Mouse (Mus musculus): Measurements from ENCODE around the gene Tubb2b. TPM values are rescaled to one million over a fixed set of nuclear protein-coding genes. Genes with fewer than 3 reads are reported as not detected.
A peak's percentile ranks its signal among the peaks of the same experiment; 100 is the strongest.

Tubb2b gene
- polyA plus RNA-seq, 1 experiment = 21.6 TPM

DNA sequence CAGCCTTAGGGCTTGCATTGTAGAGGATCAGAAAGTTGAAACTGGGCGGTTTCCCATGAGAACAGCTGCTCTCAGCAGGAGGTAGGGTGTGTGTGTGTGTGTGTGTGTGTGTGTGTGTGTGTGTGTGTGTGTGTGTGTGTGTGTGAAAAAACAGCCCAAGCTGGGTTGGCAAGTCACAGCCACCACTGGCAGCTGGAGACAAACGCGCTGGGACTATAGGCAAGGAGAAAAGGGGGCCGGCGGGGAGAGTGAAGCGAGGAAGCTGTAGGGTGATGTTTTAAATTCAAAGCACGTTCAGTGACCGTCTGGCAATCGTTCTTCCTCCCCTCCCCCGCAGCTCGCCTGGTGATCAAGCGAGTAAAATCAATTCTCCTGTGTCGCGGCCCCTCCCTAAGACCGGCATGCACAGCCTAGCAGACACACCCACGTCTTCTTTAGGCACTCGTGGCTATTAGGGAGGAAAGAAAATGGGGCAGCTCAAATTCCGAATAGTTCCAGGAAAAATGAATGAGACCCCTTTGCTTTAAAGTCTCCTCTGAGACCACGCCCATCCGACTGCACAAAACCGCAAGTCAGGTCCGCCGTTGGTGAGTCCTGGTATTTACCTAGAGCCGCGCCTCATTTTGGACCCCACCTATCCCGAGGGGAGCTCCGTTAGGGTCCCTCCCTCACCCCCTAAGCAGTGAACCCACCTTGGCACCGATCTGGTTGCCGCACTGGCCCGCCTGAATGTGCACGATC lies 611 bp downstream of the Tubb2b start:
- Histone ChIP-seq H3K4me3 (replicated peaks; ENCODE audit: extremely low read depth, low read depth, low read length) (peak overlapping the region; percentile 40), H3K4me1 (ENCODE audit: control insufficient read depth, insufficient read depth, low read length) (peaks cover 5% of the 10 kb centered on the region)
- no peak for DNase-seq
- 2% methylated on average over 29 of the region's 31 CpGs for WGBS
- TF ChIP-seq POLR2A (IDR thresholded peaks at IDR 0.05; ENCODE audit: borderline replicate concordance, extremely low read depth, low read depth, low read length) (no peak), CTCF (IDR thresholded peaks at IDR 0.05; ENCODE audit: insufficient read depth, low read length) (no peak)

DNA sequence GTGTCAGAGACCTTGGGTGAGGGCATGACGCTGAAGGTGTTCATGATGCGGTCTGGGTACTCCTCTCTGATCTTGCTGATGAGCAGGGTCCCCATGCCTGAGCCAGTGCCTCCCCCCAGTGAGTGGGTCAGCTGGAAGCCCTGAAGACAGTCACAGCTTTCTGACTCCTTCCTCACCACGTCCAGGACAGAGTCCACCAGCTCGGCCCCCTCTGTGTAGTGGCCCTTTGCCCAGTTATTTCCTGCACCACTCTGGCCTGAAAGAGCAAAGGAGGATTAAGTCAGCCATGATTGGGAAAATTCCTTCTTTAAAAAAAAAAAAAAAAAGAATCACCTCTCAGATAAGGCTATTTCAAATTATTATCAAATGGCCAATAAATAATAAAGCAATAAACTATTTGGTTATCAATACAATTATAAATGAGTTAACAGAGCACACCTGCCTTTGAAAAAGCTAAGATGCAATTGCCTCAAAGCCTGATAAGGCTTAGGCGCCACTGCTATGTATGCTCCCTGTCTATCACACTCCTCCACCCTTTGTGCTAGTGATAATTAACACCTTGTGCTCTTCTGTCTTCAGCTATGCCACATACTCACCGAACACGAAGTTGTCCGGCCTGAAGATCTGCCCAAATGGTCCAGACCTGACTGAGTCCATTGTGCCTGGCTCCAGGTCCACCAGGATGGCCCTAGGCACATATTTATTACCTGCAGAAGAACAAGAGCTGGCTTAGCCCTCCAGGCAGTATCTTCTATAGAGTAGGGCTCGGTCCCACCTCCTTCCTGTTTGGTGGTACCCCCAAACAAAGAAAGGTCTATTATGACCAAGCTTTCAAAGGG lies 1.8 kb downstream of the Tubb2b start:
- TF ChIP-seq POLR2A (IDR thresholded peaks at IDR 0.05; ENCODE audit: borderline replicate concordance, extremely low read depth, low read depth, low read length) (no peak), CTCF (IDR thresholded peaks at IDR 0.05; ENCODE audit: insufficient read depth, low read length) (no peak)
- Histone ChIP-seq H3K4me3 (replicated peaks; ENCODE audit: extremely low read depth, low read depth, low read length) (no peak overlapping the region), H3K4me1 (ENCODE audit: control insufficient read depth, insufficient read depth, low read length) (peaks cover 5% of the 10 kb centered on the region)
- WGBS = 75% methylated on average over 9 of the region's 9 CpGs
- no peak for DNase-seq

DNA sequence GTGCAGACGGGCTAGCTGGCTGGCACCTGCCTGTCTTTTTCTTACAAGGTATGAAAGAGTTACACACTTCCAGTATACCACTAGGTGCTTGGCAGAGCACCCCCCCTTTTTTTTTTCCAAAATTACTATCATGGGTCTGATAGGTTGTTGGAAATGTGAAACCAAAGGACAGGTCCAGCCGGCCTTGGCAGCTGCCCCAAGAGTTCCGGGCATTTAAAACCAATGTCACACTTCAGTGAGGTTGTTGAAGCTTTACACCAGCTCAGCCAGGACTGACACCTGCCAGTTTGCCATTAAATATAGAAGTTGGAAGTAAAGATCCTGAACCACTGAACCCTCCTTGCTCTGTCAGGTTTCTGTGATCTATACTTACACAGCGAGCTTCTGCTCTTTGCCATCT lies 4.6 kb downstream of the Tubb2b start:
- Histone ChIP-seq H3K4me3 (replicated peaks; ENCODE audit: extremely low read depth, low read depth, low read length) (no peak overlapping the region), H3K4me1 (ENCODE audit: control insufficient read depth, insufficient read depth, low read length) (peaks cover 3% of the 10 kb centered on the region; the same call in 1 of the 2 replicates)
- TF ChIP-seq CTCF (IDR thresholded peaks at IDR 0.05; ENCODE audit: insufficient read depth, low read length) (no peak), POLR2A (IDR thresholded peaks at IDR 0.05; ENCODE audit: borderline replicate concordance, extremely low read depth, low read depth, low read length) (no peak)
- 40% methylated on average over 4 of the region's 4 CpGs for WGBS
- DNase-seq = no peak

DNA sequence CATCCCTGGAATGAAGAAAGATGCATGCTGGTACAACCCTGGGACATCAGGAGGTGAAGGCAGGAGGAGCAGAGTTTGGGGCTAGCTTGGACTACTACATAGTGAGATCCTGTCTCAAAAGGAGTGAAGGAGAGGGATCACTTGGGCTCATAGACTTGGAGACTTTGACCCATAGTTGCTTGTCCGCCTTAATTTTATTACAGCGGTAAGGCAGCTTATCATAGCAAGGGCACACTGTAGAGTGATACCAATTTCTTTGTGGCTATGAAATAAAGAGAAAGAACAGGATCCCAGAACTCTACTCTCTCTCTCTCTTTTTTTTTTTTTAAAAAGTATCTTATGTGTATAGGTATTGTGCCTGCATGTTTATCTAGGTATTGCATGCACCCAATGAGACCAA lies 9.7 kb downstream of the Tubb2b start:
- DNase-seq = no peak
- Histone ChIP-seq H3K4me3 (replicated peaks; ENCODE audit: extremely low read depth, low read depth, low read length) (no peak overlapping the region), H3K4me1 (ENCODE audit: control insufficient read depth, insufficient read depth, low read length) (peaks cover 3% of the 10 kb centered on the region; the same call in 1 of the 2 replicates)
- 94% methylated on average over 2 of the region's 2 CpGs for WGBS
- TF ChIP-seq POLR2A (IDR thresholded peaks at IDR 0.05; ENCODE audit: borderline replicate concordance, extremely low read depth, low read depth, low read length) (no peak), CTCF (IDR thresholded peaks at IDR 0.05; ENCODE audit: insufficient read depth, low read length) (no peak)

DNA sequence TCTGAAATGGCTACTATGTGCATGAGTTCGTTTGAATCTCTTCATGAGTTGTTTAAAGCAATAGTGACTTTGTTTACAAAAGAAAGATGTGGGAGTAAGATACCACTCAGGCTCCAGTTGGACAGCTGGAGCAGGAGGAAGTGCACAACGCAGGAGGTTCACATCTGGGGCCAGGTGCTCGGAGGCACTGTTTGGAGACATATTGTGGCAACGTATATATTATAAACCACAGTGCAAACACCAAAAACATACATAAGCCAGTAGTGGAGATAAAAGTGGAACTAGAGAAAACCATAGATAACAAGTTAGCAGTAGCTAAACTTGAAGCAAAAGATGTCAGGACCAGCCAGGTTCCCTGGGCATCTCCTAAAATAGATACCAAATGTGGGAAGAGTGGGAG lies 10.9 kb downstream of the Tubb2b start:
- no peak for DNase-seq
- TF ChIP-seq CTCF (IDR thresholded peaks at IDR 0.05; ENCODE audit: insufficient read depth, low read length) (no peak), POLR2A (IDR thresholded peaks at IDR 0.05; ENCODE audit: borderline replicate concordance, extremely low read depth, low read depth, low read length) (no peak)
- H3K4me3 ChIP-seq (replicated peaks; ENCODE audit: extremely low read depth, low read depth, low read length) = no peak overlapping the region
- H3K4me1 ChIP-seq (ENCODE audit: control insufficient read depth, insufficient read depth, low read length) = peaks cover 3% of the 10 kb centered on the region; the same call in 1 of the 2 replicates
- 28% methylated on average over 4 of the region's 4 CpGs for WGBS

DNA sequence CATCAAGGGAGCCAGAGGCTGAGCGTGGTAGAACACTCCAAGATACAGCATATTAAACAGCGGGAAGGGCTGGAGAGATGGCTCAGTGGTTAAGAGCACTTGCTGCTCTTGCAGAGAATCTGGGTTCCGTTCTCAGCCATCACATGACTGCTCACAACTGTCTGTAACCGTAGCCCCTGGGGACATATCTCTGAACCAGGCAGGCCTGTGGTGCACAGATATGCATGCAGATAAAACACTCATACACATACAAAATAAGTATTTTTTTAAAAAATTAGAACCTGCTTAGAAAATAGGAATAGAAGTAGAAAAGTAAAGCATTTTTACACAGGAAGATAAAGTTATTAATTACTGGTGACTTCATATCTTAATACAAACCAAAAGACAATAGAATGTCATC lies 11.4 kb downstream of the Tubb2b start:
- DNase-seq = no peak
- H3K4me3 ChIP-seq (replicated peaks; ENCODE audit: extremely low read depth, low read depth, low read length) = no peak overlapping the region
- TF ChIP-seq CTCF (IDR thresholded peaks at IDR 0.05; ENCODE audit: insufficient read depth, low read length) (no peak), POLR2A (IDR thresholded peaks at IDR 0.05; ENCODE audit: borderline replicate concordance, extremely low read depth, low read depth, low read length) (no peak)
- peaks cover 3% of the 10 kb centered on the region; the same call in 1 of the 2 replicates for H3K4me1 ChIP-seq (ENCODE audit: control insufficient read depth, insufficient read depth, low read length)
- WGBS = 59% methylated on average over 4 of the region's 4 CpGs

DNA sequence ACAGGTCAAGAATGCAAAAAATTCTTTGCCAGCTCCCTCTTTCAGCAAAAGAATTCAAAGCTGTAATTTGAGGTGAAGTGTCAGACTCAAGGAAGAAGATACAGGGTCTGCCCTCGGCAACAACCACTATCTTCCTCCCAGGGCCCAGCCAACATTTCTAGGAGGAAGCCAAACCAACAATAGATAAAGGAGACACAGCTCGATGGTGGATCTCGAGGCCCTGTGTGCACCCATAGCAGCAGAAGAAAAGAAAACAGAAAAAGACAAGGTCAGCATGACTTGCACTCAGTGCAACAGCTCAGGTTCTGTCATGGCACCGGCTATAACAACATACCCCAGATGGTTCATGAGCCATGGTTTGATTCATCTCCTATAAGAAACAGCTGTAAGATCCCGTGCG lies 13.8 kb downstream of the Tubb2b start:
- Histone ChIP-seq H3K4me3 (replicated peaks; ENCODE audit: extremely low read depth, low read depth, low read length) (no peak overlapping the region), H3K4me1 (ENCODE audit: control insufficient read depth, insufficient read depth, low read length) (peaks cover 3% of the 10 kb centered on the region; the same call in 1 of the 2 replicates)
- 79% methylated on average over 6 of the region's 6 CpGs for WGBS
- DNase-seq = no peak
- TF ChIP-seq CTCF (IDR thresholded peaks at IDR 0.05; ENCODE audit: insufficient read depth, low read length) (no peak), POLR2A (IDR thresholded peaks at IDR 0.05; ENCODE audit: borderline replicate concordance, extremely low read depth, low read depth, low read length) (no peak)

DNA sequence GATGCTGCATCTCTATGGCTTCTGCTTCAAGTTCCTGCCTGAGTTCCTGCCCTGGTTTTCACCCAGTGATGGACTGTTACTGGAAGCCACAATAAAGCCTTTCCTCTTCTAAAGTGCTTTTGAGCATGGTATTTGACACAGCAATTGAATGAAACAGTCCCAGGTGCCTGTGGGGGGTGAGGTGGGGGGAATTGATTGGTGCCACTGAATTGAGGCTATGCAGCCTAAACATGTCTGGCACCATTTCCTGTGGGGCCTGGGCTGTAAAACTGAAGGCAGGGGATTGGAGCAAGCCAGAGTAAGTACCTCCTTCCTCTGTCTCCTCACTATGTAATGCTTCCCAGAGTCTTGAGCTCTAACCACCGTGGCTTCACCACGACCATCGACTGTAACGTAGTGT lies 15.6 kb downstream of the Tubb2b start:
- 77% methylated on average over 4 of the region's 4 CpGs for WGBS
- TF ChIP-seq CTCF (IDR thresholded peaks at IDR 0.05; ENCODE audit: insufficient read depth, low read length) = no peak
- no peak for TF ChIP-seq POLR2A (IDR thresholded peaks at IDR 0.05; ENCODE audit: borderline replicate concordance, extremely low read depth, low read depth, low read length)
- DNase-seq = no peak
- Histone ChIP-seq H3K4me1 (ENCODE audit: control insufficient read depth, insufficient read depth, low read length) (peaks cover 3% of the 10 kb centered on the region; the same call in 1 of the 2 replicates), H3K4me3 (replicated peaks; ENCODE audit: extremely low read depth, low read depth, low read length) (no peak overlapping the region)

DNA sequence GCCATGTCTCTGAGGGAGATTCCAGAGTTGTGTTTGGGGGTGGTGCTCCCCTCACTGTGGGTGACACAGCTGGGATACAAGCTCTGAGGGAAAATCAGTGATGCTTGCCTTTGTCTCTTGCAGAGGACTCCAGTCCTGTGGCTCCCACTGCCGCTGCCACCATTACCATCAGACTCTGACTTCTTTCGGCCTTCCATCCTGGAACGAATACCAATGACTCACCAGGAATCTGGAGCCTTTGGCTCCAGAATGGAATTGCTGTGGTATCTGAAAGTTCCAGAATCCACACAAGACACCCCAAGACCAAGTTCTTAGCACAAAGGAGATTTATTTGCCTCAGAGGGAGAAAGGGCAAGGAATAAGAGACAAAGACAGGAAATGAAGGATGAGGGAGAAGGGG lies 17.2 kb downstream of the Tubb2b start:
- no peak for DNase-seq
- H3K4me1 ChIP-seq (ENCODE audit: control insufficient read depth, insufficient read depth, low read length) = no peaks in the 10 kb centered on the region
- WGBS = 84% methylated on average over 3 of the region's 3 CpGs
- no peak overlapping the region for H3K4me3 ChIP-seq (replicated peaks; ENCODE audit: extremely low read depth, low read depth, low read length)
- TF ChIP-seq CTCF (IDR thresholded peaks at IDR 0.05; ENCODE audit: insufficient read depth, low read length) (no peak), POLR2A (IDR thresholded peaks at IDR 0.05; ENCODE audit: borderline replicate concordance, extremely low read depth, low read depth, low read length) (no peak)
